Mouse (Mus musculus): ENCODE measurements around the gene Ralgds.
"Not testable (repeated sequence)": the region's sequence is repeated elsewhere in the genome, so short reads cannot be mapped to it uniquely, and the experiment has no call there.

Gene Ralgds

GRCm38 (mm10) chr2:28512798-28513401 lies at the start of gene Ralgds:
Gene Ralgds, plus strand, starts transcription at chr2:28513125.
- peak; percentile 72 for DNase-seq (ENCODE audit: low read depth, low spot score)

GRCm38 (mm10) chr2:28463919-28464318 lies 49.0 kb upstream of the Ralgds start:
- DNase-seq (ENCODE audit: low read depth, low spot score) = peak; percentile 72

GRCm38 (mm10) chr2:28464919-28465318 lies 48.0 kb upstream of the Ralgds start:
- no peak for DNase-seq (ENCODE audit: low read depth, low spot score)

GRCm38 (mm10) chr2:28465836-28466518 lies 46.9 kb upstream of the Ralgds start, which contains the start of gene 1700007K13Rik:
Gene 1700007K13Rik, minus strand, starts transcription at chr2:28466332.
- DNase-seq (ENCODE audit: low read depth, low spot score) = peak; percentile 75

GRCm38 (mm10) chr2:28467860-28468485 lies 45.0 kb upstream of the Ralgds start, which contains the start of gene Mrps2:
Gene Mrps2, plus strand, starts transcription at chr2:28468066.
- peak; percentile 92 for DNase-seq (ENCODE audit: low read depth, low spot score)

GRCm38 (mm10) chr2:28468486-28469225 lies 44.3 kb upstream of the Ralgds start:
- no peak for DNase-seq (ENCODE audit: low read depth, low spot score)

GRCm38 (mm10) chr2:28469461-28469860 lies 43.5 kb upstream of the Ralgds start:
- DNase-seq (ENCODE audit: low read depth, low spot score) = no peak

GRCm38 (mm10) chr2:28470591-28470990 lies 42.3 kb upstream of the Ralgds start:
- no peak for DNase-seq (ENCODE audit: low read depth, low spot score)

- not testable (repeated sequence) for DNase-seq (ENCODE audit: low read depth, low spot score)
These were observed 40.9 kb upstream of the Ralgds start for GRCm38 (mm10) chr2:28472011-28472410.

GRCm38 (mm10) chr2:28477993-28478392 lies 34.9 kb upstream of the Ralgds start:
- DNase-seq (ENCODE audit: low read depth, low spot score) = not testable (repeated sequence)

GRCm38 (mm10) chr2:28479208-28480204 lies 33.4 kb upstream of the Ralgds start:
- no peak for DNase-seq (ENCODE audit: low read depth, low spot score)

GRCm38 (mm10) chr2:28483861-28484260 lies 29.1 kb upstream of the Ralgds start:
- no peak for DNase-seq (ENCODE audit: low read depth, low spot score)

- DNase-seq (ENCODE audit: low read depth, low spot score) = no peak
These were observed 18.4 kb upstream of the Ralgds start for GRCm38 (mm10) chr2:28494521-28494920.

GRCm38 (mm10) chr2:28495207-28495756 lies 17.6 kb upstream of the Ralgds start:
- DNase-seq (ENCODE audit: low read depth, low spot score) = no peak

- no peak for DNase-seq (ENCODE audit: low read depth, low spot score)
These were observed 16.9 kb upstream of the Ralgds start for GRCm38 (mm10) chr2:28495801-28496595.

GRCm38 (mm10) chr2:28496671-28497070 lies 16.3 kb upstream of the Ralgds start, which contains the start of gene Gbgt1:
Gene Gbgt1, plus strand, starts transcription at chr2:28496891.
- DNase-seq (ENCODE audit: low read depth, low spot score) = no peak

- DNase-seq (ENCODE audit: low read depth, low spot score) = no peak
These were observed 15.4 kb upstream of the Ralgds start for GRCm38 (mm10) chr2:28497561-28497960.

- DNase-seq (ENCODE audit: low read depth, low spot score) = no peak
These were observed 14.5 kb upstream of the Ralgds start for GRCm38 (mm10) chr2:28498431-28498830.

GRCm38 (mm10) chr2:28502987-28503386 lies 9.9 kb upstream of the Ralgds start:
- no peak for DNase-seq (ENCODE audit: low read depth, low spot score)

All from mesoderm, embryonic 11.5 days (tissue).